Mouse (Mus musculus) heart, postnatal 36 days (tissue): ENCODE measurements around the gene Vmn1r166. TPM values are rescaled to one million over a fixed set of nuclear protein-coding genes. Genes with fewer than 3 reads are reported as not detected.
"Not testable (repeated sequence)": the region's sequence is repeated elsewhere in the genome, so short reads cannot be mapped to it uniquely, and the experiment has no call there.

Source experiments
- DNase-seq, 2 experiments: peaks; one replicate each; pipeline ENCODE4 v3.0.0; 2021 to 2022
- intact Hi-C: fragments of 180-260 bp; cut with DNase I; formaldehyde crosslinking; loops from one replicate; pipeline ENCODE4 v1.15.1; 2025
- total RNA-seq, 2 experiments: library from RNA; stranded (reverse); gene quantifications; 2 replicates each; pipeline ENCODE4 v1.2.3; 2021

Vmn1r166 gene
- total RNA-seq = not detected

- DNase-seq, intact Hi-C loops: not testable (repeated sequence)
These were observed at the start of gene Vmn1r166 for GRCm38 (mm10) chr7:23251582-23251981. TSS of gene Vmn1r166 (minus strand) at chr7:23251682.

- intact Hi-C loops, DNase-seq: not testable (repeated sequence)
These were observed 49.4 kb upstream of the Vmn1r166 start, which contains the start of gene Nlrp4e for GRCm38 (mm10) chr7:23300892-23301291. TSS of gene Nlrp4e (plus strand) at chr7:23301192.

GRCm38 (mm10) chr7:23278800-23279199 lies 27.3 kb upstream of the Vmn1r166 start, which contains the start of gene Gm6902:
TSS of gene Gm6902 (minus strand) at chr7:23278900.
- DNase-seq, intact Hi-C loops: not testable (repeated sequence)

GRCm38 (mm10) chr7:23217032-23217431 lies 34.5 kb downstream of the Vmn1r166 start, which contains the start of gene Vmn1r165:
TSS of gene Vmn1r165 (plus strand) at chr7:23217332.
- DNase-seq, intact Hi-C loops: not testable (repeated sequence)

Other genes starting within 250 kb of the Vmn1r166 start
- gene Gm4216, start 231.8 kb downstream of the Vmn1r166 start, total RNA-seq = not detected
- gene Vmn1r163, start 196.1 kb downstream of the Vmn1r166 start, total RNA-seq = not detected
- not detected for gene Gm8720, start 184.2 kb downstream of the Vmn1r166 start, total RNA-seq
- not detected for gene Gm10662, start 107.2 kb downstream of the Vmn1r166 start, total RNA-seq
- gene Vmn1r165, start 34.4 kb downstream of the Vmn1r166 start, total RNA-seq = not detected
- gene Gm6902, start 27.2 kb upstream of the Vmn1r166 start, total RNA-seq = not detected
- not detected for gene Nlrp4e, start 49.5 kb upstream of the Vmn1r166 start, total RNA-seq
- gene Nlrp5, start 134.2 kb upstream of the Vmn1r166 start, total RNA-seq = under 1 TPM in 1 of 2 experiments, not detected in 1; 0.22 TPM